Mouse (Mus musculus) ES-E14 (cell line): ENCODE measurements at regions not wholly inside any gene's neighbourhood (a gene's known extent, or its start where the extent isn't known, plus 50 kb on each side); places are given as distances from the start of the nearest gene placed in this dataset.

Experiments
- ZC3H11A ChIP-seq: IDR thresholded peaks from 2 replicates; pipeline ENCODE4 v1.6.1; 2012; ENCODE audit warnings: low read depth, mild to moderate bottlenecking, inconsistent platforms, low read length, borderline replicate concordance
- ZNF384 ChIP-seq: IDR thresholded peaks from 2 replicates; pipeline ENCODE4 v1.6.1; 2012; ENCODE audit warnings: low read depth, low read length, inconsistent platforms

GRCm38 (mm10) chr2:172127517-172127916 lies 84.3 kb upstream of the Cbln4 start:
- TF ChIP-seq ZC3H11A (no peak), ZNF384 (no peak)
